8 mouse cellular contexts compared by ENCODE assay signal in the genomic region with DNA sequence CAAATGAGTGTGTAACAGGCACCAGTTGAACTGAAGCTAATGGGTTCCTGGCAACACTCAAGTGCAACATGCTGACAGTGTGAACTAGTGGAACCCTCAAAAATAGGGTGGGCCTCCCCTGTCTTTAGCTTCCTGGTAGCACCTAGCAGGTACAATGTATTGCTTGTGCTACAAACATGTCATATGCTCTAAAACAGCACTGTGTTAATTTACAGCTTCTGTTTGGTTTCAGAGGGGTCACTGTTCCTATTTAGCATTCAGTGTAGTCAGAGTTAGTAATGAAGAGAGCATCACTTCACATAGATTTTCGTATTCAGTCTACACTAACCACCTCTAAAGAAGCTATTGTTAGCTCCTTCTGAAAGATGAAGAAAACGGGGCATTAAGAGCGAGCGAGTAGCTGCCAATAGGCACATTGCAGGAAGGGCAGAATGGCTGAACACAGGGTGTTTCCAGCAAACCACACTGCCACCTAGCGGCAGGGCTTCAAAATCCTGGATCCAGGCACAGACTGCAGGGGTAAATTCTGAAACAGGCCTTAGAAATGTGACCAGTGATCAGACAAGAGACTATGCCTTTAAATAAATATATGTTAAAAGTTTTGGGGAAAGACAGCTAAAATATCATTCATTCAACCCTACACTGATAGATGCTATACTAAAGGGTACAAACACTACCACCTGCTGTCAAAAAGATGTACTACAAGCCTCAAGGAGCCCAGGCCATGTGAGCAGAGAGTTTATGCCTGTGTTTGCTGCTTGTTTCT. TPM values are rescaled to one million over a fixed set of nuclear protein-coding genes. Genes with fewer than 3 reads are reported as not detected.
DNase-seq lines count a peak whose midpoint lies in the region; ATAC-seq and TF ChIP-seq lines count a peak whose summit lies in the region.

No protein-coding gene starts in this region.

- H3K27ac ChIP-seq in forebrain, postnatal 0 days (ENCODE audit: low read depth, low read length): no peak overlapping the region
- no peak overlapping the region for H3K27ac ChIP-seq in hindbrain, embryonic 10.5 days
- H3K27ac ChIP-seq in lung, embryonic 16.5 days (ENCODE audit: low read length): no peak overlapping the region

- H3K9ac ChIP-seq in forebrain, postnatal 0 days: no peak overlapping the region
- no peak overlapping the region for H3K9ac ChIP-seq in lung, embryonic 16.5 days (ENCODE audit: low read length)

- H3K4me1 ChIP-seq in G1E (ENCODE audit: insufficient read depth, low read depth, low read length): no peaks in the 10 kb centered on the region
- H3K4me1 ChIP-seq in forebrain, postnatal 0 days (ENCODE audit: insufficient read depth): no peaks in the 10 kb centered on the region
- no peaks in the 10 kb centered on the region for H3K4me1 ChIP-seq in hindbrain, embryonic 10.5 days (replicated peaks)
- peaks cover 2% of the 10 kb centered on the region; the same call in 1 of the 2 replicates for H3K4me1 ChIP-seq in lung, embryonic 16.5 days (replicated peaks; ENCODE audit: control insufficient read depth, insufficient read depth, low read length)

- peaks cover 3% of the 10 kb centered on the region for H3K27me3 ChIP-seq in G1E (ENCODE audit: insufficient read depth, low read length)
- H3K27me3 ChIP-seq in forebrain, postnatal 0 days (ENCODE audit: insufficient read depth, low read length): no peaks in the 10 kb centered on the region
- no peaks in the 10 kb centered on the region for H3K27me3 ChIP-seq in hindbrain, embryonic 10.5 days (ENCODE audit: insufficient read depth, poor library complexity, severe bottlenecking)
- H3K27me3 ChIP-seq in lung, embryonic 16.5 days (ENCODE audit: control insufficient read depth, insufficient read depth, low read depth, low read length): no peaks in the 10 kb centered on the region; the same call in 1 of the 2 replicates

- peak; percentile 42 for DNase-seq in G1E (ENCODE audit: low spot score)
- DNase-seq in cerebellum, adult 18-20 months: peak; percentile 39 to 53
- DNase-seq in forebrain, postnatal 0 days: peak; percentile 78
- DNase-seq in hindbrain, embryonic 10.5 days (ENCODE audit: low spot score): peak; percentile 76
- peak; percentile 60 for DNase-seq in layer of hippocampus, adult 9-10 months (ENCODE audit: low spot score)
- DNase-seq in ovary, postnatal 10 days (ENCODE audit: low spot score): peak; percentile 51
- peak; percentile 87 for DNase-seq in thymus, postnatal 0 days (ENCODE audit: low spot score)

- H3K9me3 ChIP-seq in G1E (replicated peaks): no peaks in the 10 kb centered on the region
- no peaks in the 10 kb centered on the region for H3K9me3 ChIP-seq in forebrain, postnatal 0 days (ENCODE audit: low read length)
- H3K9me3 ChIP-seq in hindbrain, embryonic 10.5 days: no peaks in the 10 kb centered on the region
- no peaks in the 10 kb centered on the region for H3K9me3 ChIP-seq in lung, embryonic 16.5 days (ENCODE audit: control insufficient read depth, low read length)

- ATAC-seq in G1E (ENCODE audit: extremely low read depth, insufficient number of reproducible peaks, low FRiP score, poor library complexity, severe bottlenecking): peak; percentile 77
- peak; percentile 90 for ATAC-seq in forebrain, postnatal 0 days
- peak; percentile 76 for ATAC-seq in lung, embryonic 16.5 days (ENCODE audit: low read depth)

- peak; percentile 76 for TF ChIP-seq CTCF in G1E (IDR thresholded peaks at IDR 0.05; ENCODE audit: low read depth, low read length)
- peak; percentile 83 for TF ChIP-seq CTCF in forebrain, postnatal 0 days (IDR thresholded peaks at IDR 0.05; ENCODE audit: low read depth)

- no peaks in the 10 kb centered on the region for H3K36me3 ChIP-seq in G1E (replicated peaks)
- H3K36me3 ChIP-seq in forebrain, postnatal 0 days (ENCODE audit: insufficient read depth): no peaks in the 10 kb centered on the region
- H3K36me3 ChIP-seq in hindbrain, embryonic 10.5 days: no peaks in the 10 kb centered on the region
- no peaks in the 10 kb centered on the region for H3K36me3 ChIP-seq in lung, embryonic 16.5 days (ENCODE audit: control insufficient read depth, insufficient read depth, low read length)

- 2% methylated on average over 5 of the region's 5 CpGs for WGBS in forebrain, postnatal 0 days
- WGBS in hindbrain, embryonic 10.5 days: 11% methylated on average over 5 of the region's 5 CpGs
- 5% methylated on average over 5 of the region's 5 CpGs for WGBS in lung, embryonic 16.5 days

- no peak overlapping the region for H3K4me3 ChIP-seq in G1E (ENCODE audit: low read depth, low read length)
- H3K4me3 ChIP-seq in forebrain, postnatal 0 days (ENCODE audit: low read depth, low read length): no peak overlapping the region
- no peak overlapping the region for H3K4me3 ChIP-seq in hindbrain, embryonic 10.5 days
- H3K4me3 ChIP-seq in lung, embryonic 16.5 days (ENCODE audit: low read length): no peak overlapping the region

- no peak overlapping the region for H3K4me2 ChIP-seq in forebrain, postnatal 0 days (ENCODE audit: low read depth)
- H3K4me2 ChIP-seq in lung, embryonic 16.5 days (ENCODE audit: low read depth, low read length): peak overlapping the region; percentile 24; the same call in 1 of the 2 replicates

RNA-seq across cellular contexts. Expression of gene F5, which starts 13.1 kb away (rescaled TPM):
- not detected in 2 replicates for total RNA-seq in G1E (2014; fragmentation: Nextera tagmentation)
- under 0.01 and 0.05 TPM in 2 replicates for total RNA-seq in G1E (2017)
- 0.01 TPM in 2 replicates for polyA plus RNA-seq in G1E (2012)
- total RNA-seq in forebrain, postnatal 0 days (2014; rRNA removed): 0.15 and 0.48 TPM in 2 replicates
- 0.18 and 0.29 TPM in 2 replicates for polyA plus RNA-seq in forebrain, postnatal 0 days (2015; fragmentation: Nextera tagmentation; extraction: Ambion mirVana)
- polyA plus RNA-seq in hindbrain, embryonic 10.5 days (2016; fragmentation: Nextera tagmentation; extraction: Ambion mirVana): 0.30 and 0.34 TPM in 2 replicates
- 0.29 and 0.41 TPM in 2 replicates for polyA plus RNA-seq in lung, embryonic 16.5 days (2015; fragmentation: Nextera tagmentation; extraction: Ambion mirVana)
- 0.07 and 0.09 TPM in 2 replicates for polyA plus RNA-seq in thymus, postnatal 0 days (2015; fragmentation: Nextera tagmentation; extraction: Ambion mirVana)

RNA-seq across cellular contexts. Expression of gene Selp, which starts 23.5 kb away (rescaled TPM):
- total RNA-seq in G1E (2014; fragmentation: Nextera tagmentation) (not detected in 2 replicates), G1E (2017) (0.22 and 0.70 TPM in 2 replicates)
- not detected in 2 replicates for polyA plus RNA-seq in G1E (2012)
- total RNA-seq in forebrain, postnatal 0 days (2014; rRNA removed): not detected in 2 replicates
- not detected in 2 replicates for polyA plus RNA-seq in forebrain, postnatal 0 days (2015; fragmentation: Nextera tagmentation; extraction: Ambion mirVana)
- polyA plus RNA-seq in hindbrain, embryonic 10.5 days (2016; fragmentation: Nextera tagmentation; extraction: Ambion mirVana): not detected in 2 replicates
- polyA plus RNA-seq in lung, embryonic 16.5 days (2015; fragmentation: Nextera tagmentation; extraction: Ambion mirVana): 0.08 and 0.28 TPM in 2 replicates
- 0.96 and 1.1 TPM in 2 replicates for polyA plus RNA-seq in thymus, postnatal 0 days (2015; fragmentation: Nextera tagmentation; extraction: Ambion mirVana)
